Mouse (Mus musculus) limb, embryonic 10.5 days (tissue): ENCODE results near the gene Cdyl. TPM values are rescaled to one million over a fixed set of nuclear protein-coding genes. Genes with fewer than 3 reads are reported as not detected.

Experiments used
- DNase-seq: peaks from one replicate; pipeline ENCODE4 v3.0.0-alpha.2; 2017; ENCODE audit warnings: low spot score
- H3K27ac ChIP-seq: fragments of 300-500 bp; sonication (generic); 2 replicates; pipeline ENCODE4 v1.5.1; 2016; ENCODE audit warnings: mild to moderate bottlenecking
- H3K27me3 ChIP-seq: fragments of 300-500 bp; sonication (generic); 2 replicates; pipeline ENCODE4 v1.6.1; 2016; ENCODE audit warnings: low read depth, mild to moderate bottlenecking; ENCODE audit not compliant: poor library complexity, severe bottlenecking
- H3K36me3 ChIP-seq: fragments of 300-500 bp; sonication (generic); 2 replicates; pipeline ENCODE4 v1.6.1; 2016; ENCODE audit warnings: mild to moderate bottlenecking, moderate library complexity
- H3K4me1 ChIP-seq: fragments of 300-500 bp; sonication (generic); 2 replicates; pipeline ENCODE4 v1.6.1; 2016
- H3K4me3 ChIP-seq: fragments of 300-500 bp; sonication (generic); 2 replicates; pipeline ENCODE4 v1.5.1; 2016; ENCODE audit warnings: mild to moderate bottlenecking, moderate library complexity
- H3K9me3 ChIP-seq: fragments of 300-500 bp; sonication (generic); replicated peaks from 2 replicates; pipeline ENCODE4 v1.6.1; 2016; ENCODE audit warnings: mild to moderate bottlenecking
- WGBS: fragments of 180-500 bp; shearing (Covaris S2); methylation state at CpG from one replicate; pipeline ENCODE4 v1.1.7; 2016; 5-methylcytosine and 5-hydroxymethylcytosine counted together
- polyA plus RNA-seq: library from polyadenylated mRNA; unstranded; fragments of >200 nt; fragmentation: Nextera tagmentation; extraction: Ambion mirVana; gene quantifications from 2 replicates; pipeline ENCODE4 v1.2.1, GENCODE M21; 2016

The Cdyl gene
- polyA plus RNA-seq, 1 experiment from 2014 or later = 14.3 TPM

DNA sequence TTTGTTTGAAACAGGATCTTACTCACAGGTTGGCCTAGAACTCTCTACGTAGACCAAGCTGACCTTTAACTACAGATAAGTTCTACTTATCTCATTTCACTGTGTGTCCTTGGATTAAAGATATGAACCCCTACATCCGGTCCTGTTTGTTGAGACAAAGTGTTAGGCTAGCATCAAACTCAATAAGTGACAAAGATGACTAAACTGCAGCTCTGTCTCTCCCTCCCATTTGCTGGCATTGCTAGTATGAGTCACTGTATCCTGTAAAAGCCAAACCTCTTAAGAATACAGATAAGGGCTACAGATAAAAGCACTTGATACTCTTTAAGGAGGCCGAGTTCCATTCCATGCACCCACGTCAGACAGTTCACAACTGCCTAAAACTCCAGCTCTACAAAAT is 72.5 kb downstream of the Cdyl start:
- no peak overlapping the region for H3K27ac ChIP-seq
- H3K27me3 ChIP-seq = no peaks in the 10 kb centered on the region
- H3K36me3 ChIP-seq = no peaks in the 10 kb centered on the region
- no peaks in the 10 kb centered on the region for H3K4me1 ChIP-seq
- no peak for DNase-seq
- H3K4me3 ChIP-seq = no peak overlapping the region
- no peaks in the 10 kb centered on the region for H3K9me3 ChIP-seq
- 92% methylated on average over 4 of the region's 4 CpGs for whole genome bisulfite sequencing

DNA sequence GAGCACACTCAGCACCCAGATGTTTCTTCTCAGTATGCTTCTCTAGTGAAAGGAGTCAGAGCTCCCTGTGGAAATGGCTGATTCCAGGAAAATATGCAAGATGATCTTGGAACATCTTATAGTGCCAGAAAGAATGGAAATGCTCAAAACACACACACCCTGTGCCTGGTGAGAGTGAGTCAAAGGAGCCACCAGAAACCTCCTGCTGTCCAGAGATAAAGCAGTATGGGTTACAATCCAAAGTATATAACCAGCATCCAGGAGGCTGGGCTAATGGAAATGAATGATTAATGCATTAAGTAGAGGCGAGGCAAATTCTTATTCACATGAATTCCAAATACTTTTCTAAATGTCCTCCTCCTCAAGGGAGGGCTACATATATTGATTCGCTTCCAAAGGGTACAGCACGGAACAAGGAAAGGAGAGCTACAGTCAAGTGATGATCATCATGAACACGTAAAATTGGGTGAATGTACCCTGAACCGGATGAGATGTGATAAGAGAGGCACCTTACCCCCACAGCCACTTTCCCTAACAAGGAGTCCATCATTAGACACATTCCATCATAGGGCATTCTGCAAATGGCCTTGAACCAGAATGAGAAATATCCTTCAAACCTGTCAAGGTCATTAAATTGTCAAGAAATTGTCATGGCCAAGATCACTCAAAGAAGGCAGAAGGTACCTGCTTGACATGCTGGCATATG is 73.4 kb downstream of the Cdyl start:
- Histone ChIP-seq H3K27ac (no peak overlapping the region), H3K27me3 (peaks cover 4% of the 10 kb centered on the region), H3K36me3 (no peaks in the 10 kb centered on the region), H3K9me3 (no peaks in the 10 kb centered on the region), H3K4me3 (no peak overlapping the region), H3K4me1 (no peaks in the 10 kb centered on the region)
- WGBS = 95% methylated on average over 5 of the region's 5 CpGs
- DNase-seq = no peak

DNA sequence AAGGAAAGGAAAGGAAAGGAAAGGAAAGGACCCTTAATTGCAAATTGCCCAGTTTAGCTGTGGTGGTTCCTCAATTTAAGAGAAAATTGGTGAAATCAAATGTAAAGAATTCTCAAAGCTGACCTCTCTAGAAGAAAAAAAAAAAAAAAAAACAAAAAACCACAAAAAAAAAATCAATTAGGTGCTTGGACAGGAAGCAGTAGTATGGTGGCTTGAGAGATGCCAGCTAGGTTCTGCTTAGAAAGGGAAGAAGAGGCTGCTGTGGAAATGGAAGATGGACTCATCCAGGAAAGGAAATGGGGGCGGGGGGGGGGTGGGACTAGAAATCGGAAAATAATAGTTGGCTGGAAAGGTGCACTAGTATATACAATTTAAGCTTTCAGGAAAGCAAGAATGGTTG is 77.9 kb downstream of the Cdyl start:
- Histone ChIP-seq H3K4me1 (peaks cover 10% of the 10 kb centered on the region), H3K9me3 (no peaks in the 10 kb centered on the region), H3K27me3 (peaks cover 31% of the 10 kb centered on the region), H3K4me3 (no peak overlapping the region), H3K36me3 (no peaks in the 10 kb centered on the region), H3K27ac (no peak overlapping the region)
- DNase-seq = no peak
- 36% methylated on average over 2 of the region's 2 CpGs for WGBS

DNA sequence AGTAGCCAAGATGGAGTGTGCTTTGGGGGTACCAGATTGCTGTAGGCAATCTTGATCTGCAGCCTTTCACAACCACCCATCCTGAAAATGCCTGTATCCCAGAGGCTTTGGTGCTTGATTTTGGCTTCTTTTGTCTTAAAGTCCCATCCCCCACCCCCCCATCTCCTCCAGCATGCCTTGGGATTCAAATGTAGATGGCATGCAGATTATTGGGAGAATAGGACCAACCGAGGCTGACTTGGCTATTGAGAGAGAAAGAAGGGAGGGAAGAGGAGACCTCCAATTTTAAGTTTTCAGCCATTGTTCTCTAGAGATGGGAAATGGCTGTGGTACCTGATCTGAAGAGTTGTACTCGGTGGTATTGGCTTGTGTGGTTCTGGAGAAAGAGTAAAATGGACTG is 78.6 kb downstream of the Cdyl start:
- Histone ChIP-seq H3K4me3 (no peak overlapping the region), H3K27me3 (peaks cover 31% of the 10 kb centered on the region), H3K36me3 (no peaks in the 10 kb centered on the region), H3K27ac (no peak overlapping the region), H3K4me1 (peaks cover 17% of the 10 kb centered on the region), H3K9me3 (no peaks in the 10 kb centered on the region)
- no peak for DNase-seq
- 19% methylated on average over 2 of the region's 2 CpGs for WGBS

DNA sequence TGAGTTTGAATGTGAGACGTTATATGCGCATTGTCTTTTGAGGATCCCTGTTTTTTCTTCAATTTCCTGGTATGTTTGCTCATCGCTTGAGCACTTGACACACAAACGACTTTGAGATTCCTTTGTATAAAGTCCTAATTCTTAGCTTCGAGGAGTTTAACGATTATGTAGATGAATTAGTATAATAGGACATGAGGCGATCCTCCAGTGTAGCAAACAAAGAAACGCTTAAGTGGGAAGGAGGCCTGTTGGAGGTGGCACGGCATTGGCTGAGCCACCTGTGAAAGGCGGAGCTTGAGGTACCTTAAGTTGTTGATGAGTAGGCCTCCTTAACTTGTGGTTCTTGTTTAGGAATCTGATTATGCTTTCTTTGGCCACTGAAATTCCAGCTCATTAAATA is 79.8 kb downstream of the Cdyl start:
- no peak overlapping the region for H3K27ac ChIP-seq
- WGBS = 17% methylated on average over 10 of the region's 10 CpGs
- DNase-seq = no peak

DNA sequence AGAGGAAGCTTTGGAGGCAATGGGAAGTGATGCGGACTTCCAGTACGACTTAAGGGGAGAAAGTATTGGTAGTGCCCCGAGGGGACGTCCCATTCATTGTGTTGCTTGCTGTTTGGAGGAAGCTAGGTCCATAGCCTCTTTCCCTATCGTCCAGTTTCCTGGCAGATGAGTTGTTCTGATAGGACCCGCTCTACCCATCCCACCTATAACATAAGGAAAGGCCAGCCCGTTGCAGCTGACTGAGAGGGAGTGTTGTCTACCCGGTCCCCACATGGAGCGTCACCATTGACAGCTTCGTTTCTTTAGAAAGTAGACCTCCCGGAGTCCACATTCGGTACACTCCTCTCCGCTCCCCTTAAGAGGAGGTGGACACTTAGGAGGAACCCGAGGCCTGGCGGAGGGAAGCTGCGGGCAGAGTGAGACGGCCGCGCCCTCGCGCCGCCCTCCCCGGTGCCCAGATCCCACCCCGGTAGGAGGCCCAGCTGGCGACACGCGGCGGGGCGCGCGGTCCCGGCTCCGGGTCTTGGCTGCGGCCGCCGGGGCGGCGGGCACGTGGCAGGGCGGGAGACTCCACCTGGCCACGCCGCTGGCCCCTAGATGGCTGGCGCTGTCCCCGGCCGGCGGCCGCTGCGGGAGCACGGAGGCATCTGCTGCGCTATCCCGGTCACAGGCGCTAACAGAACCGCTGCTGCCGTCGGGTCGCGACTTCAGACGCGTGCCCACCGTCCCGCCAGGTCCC is 80.8 kb downstream of the Cdyl start:
- H3K4me3 ChIP-seq = peak overlapping the region; percentile 89
- 1% methylated on average over 61 of the region's 61 CpGs for WGBS
- peak overlapping the region; percentile 98 for H3K27ac ChIP-seq
- H3K36me3 ChIP-seq = 0 out of 2 replicates have a peak, but pooled peaks cover under 1% of the 10 kb centered on the region
- H3K9me3 ChIP-seq = no peaks in the 10 kb centered on the region
- DNase-seq = no peak
- H3K27me3 ChIP-seq = peaks cover 31% of the 10 kb centered on the region
- H3K4me1 ChIP-seq = peaks cover 20% of the 10 kb centered on the region

More for the DNA sequence above, 79.8 kb downstream of the Cdyl start:
- Histone ChIP-seq H3K4me3 (no peak overlapping the region), H3K9me3 (no peaks in the 10 kb centered on the region), H3K4me1 (peaks cover 20% of the 10 kb centered on the region), H3K27me3 (peaks cover 31% of the 10 kb centered on the region), H3K36me3 (no peaks in the 10 kb centered on the region)

DNA sequence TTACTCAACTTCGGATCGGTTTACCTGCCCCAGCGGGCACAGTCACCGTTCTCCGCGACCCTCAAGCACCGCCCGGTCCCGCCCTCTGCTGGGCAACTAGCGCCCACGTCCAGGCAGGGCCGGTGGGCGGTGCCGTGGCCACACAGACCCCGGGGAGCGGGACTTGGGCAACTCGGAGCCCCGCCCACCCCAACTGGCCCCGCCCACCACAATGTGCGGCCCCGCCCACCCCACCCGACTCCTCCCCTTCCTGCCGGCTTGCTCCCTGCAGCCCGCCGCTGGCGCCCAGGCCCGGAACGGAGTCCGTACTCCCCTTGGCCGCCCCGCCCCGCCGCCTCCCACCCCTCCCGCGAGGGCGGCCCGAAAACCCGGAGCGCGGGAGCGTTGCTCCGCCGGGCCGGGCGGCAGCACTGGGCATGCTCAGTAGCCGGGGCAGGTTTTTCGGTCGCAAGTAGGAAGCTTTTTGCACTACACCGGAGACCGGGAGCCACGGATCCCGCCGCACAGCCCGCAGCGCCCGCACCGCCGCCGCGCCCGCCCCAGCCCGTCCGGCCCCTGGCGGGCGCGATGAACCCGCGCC is 81.5 kb downstream of the Cdyl start:
- H3K36me3 ChIP-seq = peaks cover 7% of the 10 kb centered on the region
- H3K27ac ChIP-seq = peak overlapping the region; percentile 98
- DNase-seq = peak; percentile 98
- H3K4me3 ChIP-seq = peak overlapping the region; percentile 89
- peaks cover 20% of the 10 kb centered on the region for H3K4me1 ChIP-seq
- peaks cover 31% of the 10 kb centered on the region for H3K27me3 ChIP-seq
- WGBS = under 1% methylated on average over 53 of the region's 68 CpGs
- H3K9me3 ChIP-seq = 0 out of 2 replicates have a peak, but pooled peaks cover 2% of the 10 kb centered on the region

DNA sequence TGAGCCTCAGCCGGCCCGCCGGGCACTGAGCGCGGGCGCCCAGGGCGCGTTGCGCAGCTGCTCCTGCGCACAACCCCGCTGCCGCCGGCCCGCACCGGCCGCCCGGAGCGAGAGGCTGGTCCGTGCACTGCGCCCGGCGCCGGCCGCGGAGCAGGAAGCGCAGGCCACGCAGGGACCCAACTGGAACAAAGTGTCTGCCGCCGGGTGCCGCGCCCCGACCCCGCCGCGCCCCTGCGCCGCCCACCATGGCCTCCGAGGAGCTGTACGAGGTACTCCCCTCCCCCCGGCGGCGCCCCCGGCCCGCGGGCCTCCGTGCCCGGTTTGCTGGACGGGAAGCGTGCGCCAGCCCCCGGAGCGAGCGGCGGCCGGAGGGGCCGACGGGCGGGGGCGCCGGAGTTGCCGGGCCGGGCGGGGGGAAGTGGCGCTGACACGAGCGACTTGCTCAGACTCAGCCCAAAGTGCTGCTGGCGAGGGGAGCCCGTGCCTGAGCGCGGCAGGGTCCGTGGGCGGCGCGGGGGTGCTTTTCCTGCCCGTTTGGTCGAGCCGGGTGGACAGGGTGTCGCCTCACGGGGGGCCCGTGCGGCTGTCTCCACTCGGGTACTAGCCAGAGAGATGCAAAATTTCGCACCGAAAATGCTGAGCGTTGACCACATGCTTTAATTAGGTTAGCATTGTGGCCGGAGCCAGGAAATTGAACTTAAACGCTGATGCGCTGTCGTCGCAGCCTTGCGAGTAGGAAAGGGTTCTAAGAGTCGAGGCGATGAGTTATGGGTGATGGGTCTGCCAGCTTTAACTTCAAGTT is 82.2 kb downstream of the Cdyl start:
- DNase-seq = peak; percentile 79
- WGBS = under 1% methylated on average over 78 of the region's 93 CpGs
- Histone ChIP-seq H3K27me3 (peaks cover 31% of the 10 kb centered on the region), H3K4me1 (peaks cover 20% of the 10 kb centered on the region), H3K36me3 (peaks cover 14% of the 10 kb centered on the region), H3K27ac (peak overlapping the region; percentile 98), H3K9me3 (0 out of 2 replicates have a peak, but pooled peaks cover 2% of the 10 kb centered on the region), H3K4me3 (peak overlapping the region; percentile 89)

DNA sequence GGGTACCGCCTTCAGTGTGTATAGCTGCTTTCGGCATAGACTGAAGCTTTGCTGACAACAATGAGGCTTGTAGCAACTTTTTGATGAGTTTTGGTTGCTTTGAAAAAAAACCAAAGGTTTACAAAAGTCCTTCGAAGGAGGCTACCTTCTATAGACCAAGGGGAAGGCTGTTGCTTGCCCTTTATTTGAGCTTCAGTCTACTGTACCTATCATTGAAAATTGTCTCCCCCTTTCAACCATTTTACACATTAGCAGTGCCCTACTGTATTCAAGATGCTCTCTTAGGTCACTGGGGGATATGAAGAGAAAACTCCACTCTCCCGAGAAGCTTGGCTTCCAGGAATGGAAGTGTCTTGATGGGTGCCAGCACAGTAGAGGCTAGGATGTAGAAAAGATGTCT is 83.1 kb downstream of the Cdyl start:
- peak overlapping the region; percentile 89 for H3K4me3 ChIP-seq
- peaks cover 20% of the 10 kb centered on the region for H3K4me1 ChIP-seq
- 56% methylated on average over 4 of the region's 4 CpGs for WGBS
- no peak for DNase-seq
- H3K9me3 ChIP-seq = 0 out of 2 replicates have a peak, but pooled peaks cover 7% of the 10 kb centered on the region
- peak overlapping the region; percentile 98 for H3K27ac ChIP-seq
- H3K27me3 ChIP-seq = peaks cover 30% of the 10 kb centered on the region
- H3K36me3 ChIP-seq = peaks cover 21% of the 10 kb centered on the region

DNA sequence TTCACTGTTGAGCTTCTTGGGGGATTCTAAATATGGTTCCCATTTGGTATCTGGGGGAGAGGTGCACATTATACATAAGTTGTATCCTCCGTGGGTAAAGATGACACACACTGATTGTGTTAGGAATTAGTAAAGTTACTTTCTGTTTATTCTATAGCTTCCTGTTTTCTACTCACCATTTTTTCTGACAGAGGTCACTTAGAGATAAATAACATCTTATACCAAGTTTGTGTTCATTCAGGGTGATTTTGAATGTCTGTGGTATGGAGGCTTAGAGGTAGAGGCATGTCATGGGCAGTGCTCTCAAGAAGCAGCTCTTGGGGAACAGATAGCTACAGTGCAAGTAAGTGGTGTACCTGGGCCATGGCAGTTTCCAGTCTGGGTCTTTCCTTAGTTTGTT is 83.6 kb downstream of the Cdyl start:
- no peak overlapping the region for H3K27ac ChIP-seq
- peak overlapping the region; percentile 89 for H3K4me3 ChIP-seq
- DNase-seq = no peak
- H3K9me3 ChIP-seq = 0 out of 2 replicates have a peak, but pooled peaks cover 9% of the 10 kb centered on the region
- H3K27me3 ChIP-seq = peaks cover 25% of the 10 kb centered on the region
- WGBS = 76% methylated on average over 1 of the region's 1 CpGs
- peaks cover 20% of the 10 kb centered on the region for H3K4me1 ChIP-seq
- peaks cover 24% of the 10 kb centered on the region for H3K36me3 ChIP-seq

DNA sequence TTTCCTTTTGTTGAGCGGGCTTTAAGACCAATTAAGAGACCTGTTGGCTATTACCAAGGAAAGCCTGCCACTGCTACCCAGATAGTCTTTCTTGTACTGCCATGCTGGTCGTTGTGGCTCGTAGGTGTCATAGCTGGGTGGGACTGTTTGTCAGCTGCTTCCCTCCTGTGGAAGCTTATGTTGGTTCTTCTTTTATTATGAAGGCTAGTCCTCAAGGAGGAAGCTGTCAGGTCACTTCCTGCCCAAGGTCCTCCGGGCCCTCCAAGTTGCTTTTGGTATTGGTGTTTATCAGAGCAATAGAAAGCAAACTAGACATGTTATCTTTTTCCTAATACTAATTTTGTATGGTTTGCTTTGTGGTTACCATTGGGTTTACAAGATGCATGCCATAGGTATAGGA is 89.6 kb downstream of the Cdyl start:
- H3K27me3 ChIP-seq = no peaks in the 10 kb centered on the region
- H3K27ac ChIP-seq = no peak overlapping the region
- H3K36me3 ChIP-seq = peaks cover 24% of the 10 kb centered on the region
- H3K4me1 ChIP-seq = peaks cover 2% of the 10 kb centered on the region; the same call in 1 of the 2 replicates
- no peak for DNase-seq
- no peak overlapping the region for H3K4me3 ChIP-seq
- WGBS = 90% methylated on average over 4 of the region's 4 CpGs
- H3K9me3 ChIP-seq = 0 out of 2 replicates have a peak, but pooled peaks cover 9% of the 10 kb centered on the region

DNA sequence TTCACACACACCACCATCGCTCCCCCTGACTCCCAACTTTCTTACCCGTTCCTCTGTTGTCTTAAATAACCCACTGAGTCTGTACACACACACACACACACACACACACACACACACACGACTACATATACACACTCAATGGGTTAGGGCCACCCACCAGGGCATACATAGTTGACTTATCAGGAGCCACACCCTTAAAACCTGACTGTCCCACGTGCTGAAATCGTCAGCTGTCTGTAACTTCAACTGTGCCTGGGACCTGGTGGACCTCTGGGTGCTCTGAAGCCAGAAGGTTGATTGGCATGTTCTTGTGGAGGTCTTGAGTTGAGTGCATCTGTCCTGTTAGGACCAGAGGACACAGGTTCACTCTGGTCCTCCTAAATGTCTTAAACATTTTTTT is 90.0 kb downstream of the Cdyl start:
- Histone ChIP-seq H3K4me3 (no peak overlapping the region), H3K36me3 (peaks cover 24% of the 10 kb centered on the region), H3K9me3 (0 out of 2 replicates have a peak, but pooled peaks cover 9% of the 10 kb centered on the region), H3K4me1 (peaks cover 7% of the 10 kb centered on the region; the same call in 1 of the 2 replicates), H3K27me3 (no peaks in the 10 kb centered on the region), H3K27ac (no peak overlapping the region)
- WGBS = 84% methylated on average over 5 of the region's 5 CpGs
- no peak for DNase-seq
